Mouse (Mus musculus) c-Kit-positive CD71-negative TER-119-negative erythroid progenitor cells, embryonic 14.5 days (primary cell): ENCODE results near the gene Kctd20.
A peak's percentile ranks its signal among the peaks of the same experiment; 100 is the strongest.

Experiments used
- DNase-seq: peaks from one replicate; pipeline ENCODE4 v3.0.0-alpha.2; 2013; ENCODE audit warnings: low read depth

Gene Kctd20

DNA sequence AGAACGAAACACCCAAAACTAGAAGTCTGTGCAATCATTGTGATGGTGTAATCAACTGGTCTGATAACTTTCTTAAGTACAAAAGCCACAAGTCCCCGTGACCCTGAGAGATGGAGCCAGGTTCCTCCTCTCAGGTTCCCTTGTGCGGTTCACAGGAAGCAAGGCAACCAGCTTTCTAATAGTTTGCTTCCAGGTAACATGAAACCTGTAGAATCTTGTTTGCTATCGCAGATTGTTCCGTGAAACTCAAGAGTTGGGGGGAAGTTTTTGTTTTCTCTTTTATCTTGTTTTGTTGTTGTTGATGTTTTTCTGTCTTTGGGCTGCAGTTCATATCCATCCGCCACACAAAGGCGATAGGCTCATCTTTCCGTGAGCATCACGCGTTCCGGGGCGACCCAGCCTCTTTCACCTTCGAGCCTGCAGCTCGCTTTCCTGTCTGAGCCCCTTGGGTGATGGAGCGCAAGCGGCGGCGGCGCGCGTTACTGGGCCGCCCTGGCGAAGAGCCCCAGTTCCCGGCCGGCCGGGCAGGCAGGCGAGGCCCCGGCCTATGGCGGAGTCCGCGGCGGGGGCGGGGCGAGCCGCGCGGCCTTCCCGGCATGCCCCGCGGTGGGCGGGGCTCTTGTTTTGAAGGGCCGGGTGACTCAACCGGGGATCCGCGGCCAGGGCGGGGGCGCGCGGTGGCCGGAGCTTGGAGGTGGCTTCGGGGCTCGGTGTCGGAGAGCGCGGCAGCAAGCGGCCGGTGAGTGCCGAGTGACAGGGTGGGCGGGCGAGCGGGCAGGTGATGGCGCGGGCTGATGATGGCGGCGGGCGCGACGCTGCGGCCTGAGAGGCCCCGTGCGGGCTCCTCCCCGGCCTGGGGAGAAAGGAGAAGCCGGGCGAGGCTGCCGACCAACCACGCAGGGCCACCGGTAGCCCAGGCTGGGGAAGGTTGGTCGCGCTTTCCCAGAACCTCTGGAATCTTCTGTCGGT lies at the start of gene Kctd20:
Gene Kctd20 (plus strand): TSS at position 120 of the 969 bp plus-strand sequence.
- peak; percentile 81 for DNase-seq

DNA sequence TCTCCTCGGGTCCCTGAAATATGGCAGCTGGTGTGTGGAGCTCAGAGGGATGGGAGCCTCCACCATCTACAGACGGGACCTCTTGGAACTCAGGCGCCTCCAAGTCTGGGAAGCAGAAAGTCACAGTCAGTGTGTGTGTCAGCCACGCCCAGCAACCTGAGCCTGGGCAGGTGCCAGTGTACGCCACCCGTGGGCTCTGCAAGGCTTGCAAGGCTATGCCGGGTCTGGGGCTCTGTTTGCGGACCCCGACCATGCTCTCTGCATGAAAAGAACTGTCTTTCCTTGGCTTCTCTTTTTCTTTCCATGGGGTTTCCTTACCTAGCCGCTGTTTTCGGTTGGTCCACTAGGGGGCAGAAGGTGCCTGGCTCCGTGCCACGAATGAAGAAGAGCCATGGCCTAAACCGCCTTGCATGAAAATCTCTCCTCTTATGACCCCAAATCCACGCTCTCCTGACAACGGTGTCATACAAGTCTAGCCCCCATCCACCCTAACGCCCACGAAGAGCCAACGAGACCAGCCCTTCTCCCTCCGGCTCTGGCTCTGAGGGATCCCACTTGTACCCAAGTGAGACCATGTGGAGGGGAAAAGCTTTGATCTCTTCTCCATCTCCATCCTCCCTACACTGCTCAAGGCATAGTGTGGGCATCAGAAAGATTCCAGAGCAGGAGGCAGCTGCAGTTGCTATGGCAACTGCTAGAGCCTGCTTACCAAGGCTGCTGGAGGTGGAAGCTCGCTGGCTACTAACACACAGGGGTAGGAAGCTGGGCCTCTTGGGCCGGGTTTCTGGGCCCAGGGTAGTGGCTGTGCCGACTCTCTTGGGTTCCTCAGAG lies 47.0 kb upstream of the Kctd20 start:
- DNase-seq, result peak; percentile 63

DNA sequence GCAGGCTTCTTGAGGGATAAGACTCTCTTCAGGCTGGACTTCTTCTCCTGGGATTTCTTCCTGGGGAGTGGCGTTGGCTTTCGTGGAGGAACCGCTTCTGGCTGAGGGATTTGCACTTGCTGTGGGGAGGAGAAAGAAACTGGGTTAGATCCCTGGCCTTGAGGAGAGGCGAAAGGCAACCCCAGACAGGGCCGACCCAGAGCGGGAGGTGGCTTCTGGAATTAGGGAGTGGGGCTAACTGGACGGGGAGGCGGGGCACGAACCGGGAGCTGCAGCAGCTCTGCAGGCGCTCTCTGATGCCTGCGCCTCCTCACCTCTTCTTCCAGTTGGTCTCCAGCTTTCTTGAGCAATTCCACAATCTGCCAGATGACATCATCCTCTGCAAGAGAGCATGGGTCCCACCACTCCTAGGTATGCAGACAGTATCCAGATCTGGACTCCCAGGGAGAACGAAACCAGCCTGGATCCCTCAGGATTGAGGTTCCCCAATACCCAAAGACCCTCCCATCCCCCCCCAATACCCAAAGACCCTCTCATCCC lies 46.3 kb upstream of the Kctd20 start:
- DNase-seq, result no peak

- DNase-seq, result no peak
Measured at GRCm38 (mm10) chr17:28907959-28908358, 43.8 kb upstream of the Kctd20 start.

DNA sequence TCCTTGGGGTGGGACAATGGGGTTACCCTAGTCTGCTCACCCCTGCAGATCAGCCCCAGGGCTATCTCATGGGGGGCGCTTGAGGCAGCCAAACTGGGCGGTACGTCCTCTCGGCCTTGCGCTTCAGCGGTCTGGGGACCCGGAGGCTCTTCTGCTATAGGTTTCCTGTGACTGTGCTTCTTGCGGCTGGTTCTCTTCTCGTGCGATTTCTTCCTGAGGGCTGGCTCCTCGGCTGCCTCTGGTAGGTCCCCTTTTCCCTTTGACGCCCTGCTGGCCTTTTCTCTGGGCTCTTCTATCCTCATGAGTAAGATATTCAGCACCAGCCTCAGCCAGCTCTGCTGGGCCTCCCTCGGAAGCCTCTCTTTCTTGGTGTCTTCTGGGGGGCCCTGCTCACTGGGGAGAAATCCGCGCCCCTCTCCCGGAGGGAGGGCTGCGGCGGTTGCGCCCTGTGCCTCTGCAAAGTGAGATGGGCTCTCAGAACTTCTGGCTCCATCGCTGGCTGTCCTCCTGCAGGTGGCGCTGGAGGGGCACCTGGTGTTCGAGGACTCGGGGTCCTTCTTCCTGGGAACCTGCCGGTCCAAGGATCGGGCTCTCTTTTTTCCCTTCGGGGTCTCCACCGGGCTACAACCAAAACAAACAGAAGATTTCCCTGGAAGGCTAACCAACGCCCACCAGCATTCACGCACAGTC lies 42.4 kb upstream of the Kctd20 start:
- no peak for DNase-seq

- no peak for DNase-seq
Measured at GRCm38 (mm10) chr17:28910139-28910538, 41.6 kb upstream of the Kctd20 start.

- DNase-seq, result no peak
Measured at GRCm38 (mm10) chr17:28913200-28913599, 38.5 kb upstream of the Kctd20 start.

DNA sequence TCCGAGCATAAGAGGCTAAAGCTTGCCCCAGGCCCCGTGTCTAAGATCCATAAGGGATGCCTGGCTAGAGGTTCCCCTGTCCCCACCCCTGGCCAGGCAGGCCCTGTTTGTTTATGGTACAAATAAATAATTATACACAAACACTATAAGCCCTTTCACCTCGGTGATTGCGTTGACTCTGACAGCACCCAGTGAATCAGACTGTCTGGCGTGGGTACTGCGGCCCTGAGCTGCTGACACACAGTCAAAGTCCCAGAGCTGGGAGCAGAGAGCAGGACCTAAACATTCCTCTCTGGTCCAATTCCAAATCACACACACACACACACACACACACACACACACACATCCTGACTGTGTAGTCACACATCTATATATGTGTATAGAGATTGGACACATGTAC lies 37.8 kb upstream of the Kctd20 start:
- DNase-seq, result no peak

DNA sequence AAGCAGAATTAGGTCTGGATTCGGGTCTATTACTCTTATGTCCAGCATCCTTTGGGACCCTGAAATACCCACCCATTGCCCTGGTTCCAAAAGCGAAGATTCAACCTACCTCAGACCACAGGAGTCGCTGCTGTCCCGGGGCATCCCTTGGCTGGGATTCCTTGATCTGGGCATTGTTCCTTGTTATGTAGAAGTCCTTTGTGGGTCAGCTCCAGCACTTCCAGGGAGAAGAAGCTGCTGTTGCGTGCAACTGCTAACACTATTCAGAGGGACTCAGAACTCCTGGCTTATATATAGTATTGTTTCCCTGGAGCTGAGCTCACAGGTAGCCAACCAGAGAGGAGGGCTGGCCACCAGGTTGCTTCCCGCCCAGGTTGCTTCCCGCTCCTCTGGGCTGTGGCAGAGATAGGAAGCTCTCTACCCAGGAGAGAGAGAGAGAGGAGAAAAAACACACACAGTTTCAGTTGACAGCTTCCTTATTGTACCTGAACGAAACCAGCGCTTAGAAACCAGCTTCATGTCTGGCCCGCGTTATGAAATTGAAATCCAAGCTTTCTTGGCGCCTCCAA lies 36.6 kb upstream of the Kctd20 start, which contains the start of gene 4930539E08Rik:
Gene 4930539E08Rik (minus strand): TSS at position 265 of the 569 bp plus-strand sequence.
- no peak for DNase-seq

- DNase-seq, result no peak
Measured at GRCm38 (mm10) chr17:28916520-28916919, 35.2 kb upstream of the Kctd20 start.

DNA sequence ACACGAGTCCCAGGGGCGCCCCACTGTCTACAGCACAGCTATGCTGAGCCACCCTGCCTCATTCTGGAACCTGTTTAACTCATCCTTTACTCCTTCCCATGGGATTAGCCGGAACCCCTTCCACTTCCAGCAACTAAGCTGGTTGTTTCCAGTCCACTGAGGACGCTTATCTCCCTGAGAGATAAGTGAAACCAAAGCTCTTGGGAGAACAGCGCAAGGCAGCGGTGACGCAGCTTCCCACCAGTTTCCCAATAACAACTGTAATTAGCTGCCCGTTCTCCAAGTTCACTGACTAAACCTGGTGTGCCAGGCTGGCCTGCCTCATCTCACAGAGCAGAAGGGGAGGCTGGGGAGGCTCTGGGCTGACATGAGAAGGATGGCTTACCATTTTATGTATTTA lies 30.7 kb upstream of the Kctd20 start:
- DNase-seq, result no peak

DNA sequence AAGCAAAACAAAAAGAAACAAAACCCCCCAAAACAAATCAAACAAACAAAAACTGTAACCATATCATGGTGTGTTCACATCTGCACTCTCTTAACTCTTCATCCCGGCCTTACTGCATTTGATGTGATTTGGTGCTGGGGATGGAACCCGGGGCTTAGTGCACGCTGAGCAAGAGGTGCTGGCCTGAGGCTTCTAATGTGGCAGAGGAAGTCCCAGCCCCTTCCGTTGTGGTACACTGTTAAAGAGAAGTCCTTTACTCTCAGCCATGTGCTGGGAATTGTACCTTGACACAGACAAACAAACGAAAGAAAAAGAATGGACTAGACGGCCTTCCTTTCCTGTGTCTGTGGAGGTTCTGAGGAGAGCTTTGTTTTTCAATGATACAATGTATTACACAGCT lies 29.7 kb upstream of the Kctd20 start:
- DNase-seq, result no peak

DNA sequence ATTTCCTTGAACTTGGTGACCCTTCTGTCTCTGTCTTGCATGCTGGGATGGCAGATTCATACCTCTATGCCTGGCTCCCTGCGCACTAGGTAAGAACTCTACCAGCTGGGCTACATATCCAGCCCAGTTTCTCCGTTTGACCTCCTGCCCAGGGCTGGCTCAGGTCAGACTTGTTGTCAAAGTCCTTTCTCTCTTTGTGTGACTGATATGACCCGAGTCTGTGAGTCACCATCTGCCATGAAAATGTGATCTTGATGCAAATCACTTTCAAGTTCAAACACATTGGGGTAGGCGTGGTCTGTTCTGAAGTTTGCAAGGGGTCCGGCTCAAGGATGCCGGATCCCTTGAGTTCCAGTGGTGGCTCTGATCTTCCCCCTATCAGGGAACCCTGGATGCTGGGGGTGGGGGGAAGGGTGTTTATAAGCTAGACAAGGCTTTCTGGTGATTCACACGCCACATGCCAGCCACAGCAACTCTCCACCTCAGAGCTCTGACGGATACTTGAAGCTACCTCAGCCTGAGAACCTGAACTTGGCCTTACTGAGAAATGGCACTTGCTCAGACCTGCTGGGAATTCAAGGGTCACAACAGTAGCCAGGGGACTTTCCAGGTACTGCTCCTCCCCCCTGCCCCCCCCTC lies 26.7 kb upstream of the Kctd20 start:
- no peak for DNase-seq

- peak; percentile 60 for DNase-seq
Measured at GRCm38 (mm10) chr17:28926380-28926779, 25.4 kb upstream of the Kctd20 start.

GRCm38 (mm10) chr17:28926866-28927635 lies 24.7 kb upstream of the Kctd20 start:
- DNase-seq, result no peak

DNA sequence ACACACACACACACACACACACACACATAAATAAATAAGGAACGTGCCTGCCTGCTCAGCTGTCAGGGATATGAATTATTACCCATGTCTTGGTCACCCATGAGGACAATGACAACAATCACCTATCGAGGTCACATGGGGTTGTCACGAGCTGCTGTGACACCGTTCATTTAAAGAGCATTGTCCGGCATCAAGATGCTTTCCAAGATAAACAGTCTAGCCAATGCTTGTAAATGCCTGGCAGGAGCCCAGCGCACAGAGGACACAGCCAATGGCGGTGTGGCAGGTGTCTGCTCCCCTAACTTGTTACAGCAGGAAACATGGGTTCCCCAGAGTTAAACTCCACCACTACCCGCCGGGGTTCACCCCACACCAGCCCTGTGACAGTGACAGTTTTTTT lies 23.7 kb upstream of the Kctd20 start:
- DNase-seq, result no peak

DNA sequence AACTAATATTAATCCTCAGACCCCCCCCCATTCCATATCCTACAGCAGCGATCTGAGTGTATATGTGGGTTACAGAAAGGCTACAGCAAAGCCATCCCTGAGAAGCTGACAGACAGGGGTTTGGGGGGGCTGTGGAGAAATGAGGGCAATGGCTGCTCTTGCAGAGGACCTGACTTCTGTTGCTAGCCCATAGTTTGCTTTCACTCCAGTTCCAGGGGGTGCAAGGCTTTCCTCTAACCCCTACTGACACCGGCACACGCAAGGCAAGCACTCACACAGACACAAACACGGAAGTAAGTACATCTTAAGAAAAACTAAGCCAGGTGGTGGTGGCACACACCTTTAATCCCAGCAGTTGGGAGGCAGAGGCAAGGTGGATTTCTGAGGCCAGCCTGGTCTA lies 22.4 kb upstream of the Kctd20 start:
- no peak for DNase-seq

DNA sequence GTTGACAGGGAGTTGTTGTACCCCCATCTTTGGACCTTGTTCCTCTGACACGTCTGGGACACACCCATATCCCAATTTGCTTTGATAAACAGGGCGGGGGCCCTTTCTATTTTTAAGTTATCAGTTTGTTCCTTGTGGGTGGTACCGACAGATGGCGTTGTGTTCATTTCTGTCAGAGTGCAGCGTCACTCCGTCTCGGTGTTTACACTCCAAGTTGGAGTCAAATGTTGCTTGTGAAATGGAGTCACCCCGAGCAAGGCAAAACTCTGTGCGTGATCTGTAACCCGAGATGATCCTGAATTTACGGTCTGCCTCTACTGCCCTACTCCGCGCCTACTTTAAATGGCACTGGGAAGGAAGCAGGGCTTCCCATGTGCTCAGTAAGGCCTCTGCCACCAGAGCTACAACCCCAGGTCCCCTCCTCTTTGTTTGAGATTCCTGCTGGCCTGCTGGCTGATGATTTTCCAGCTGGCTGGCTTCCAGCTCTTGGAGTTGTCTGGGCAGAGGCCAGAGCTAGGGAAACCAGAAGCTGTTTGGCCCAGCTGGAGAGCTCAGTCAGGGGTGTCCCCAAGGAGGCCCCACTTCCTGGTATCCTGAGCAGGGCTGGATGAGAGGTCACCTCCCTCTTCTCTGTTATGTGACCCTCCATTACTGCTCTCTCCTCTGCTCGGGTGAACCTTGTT lies 21.2 kb upstream of the Kctd20 start:
- no peak for DNase-seq

DNA sequence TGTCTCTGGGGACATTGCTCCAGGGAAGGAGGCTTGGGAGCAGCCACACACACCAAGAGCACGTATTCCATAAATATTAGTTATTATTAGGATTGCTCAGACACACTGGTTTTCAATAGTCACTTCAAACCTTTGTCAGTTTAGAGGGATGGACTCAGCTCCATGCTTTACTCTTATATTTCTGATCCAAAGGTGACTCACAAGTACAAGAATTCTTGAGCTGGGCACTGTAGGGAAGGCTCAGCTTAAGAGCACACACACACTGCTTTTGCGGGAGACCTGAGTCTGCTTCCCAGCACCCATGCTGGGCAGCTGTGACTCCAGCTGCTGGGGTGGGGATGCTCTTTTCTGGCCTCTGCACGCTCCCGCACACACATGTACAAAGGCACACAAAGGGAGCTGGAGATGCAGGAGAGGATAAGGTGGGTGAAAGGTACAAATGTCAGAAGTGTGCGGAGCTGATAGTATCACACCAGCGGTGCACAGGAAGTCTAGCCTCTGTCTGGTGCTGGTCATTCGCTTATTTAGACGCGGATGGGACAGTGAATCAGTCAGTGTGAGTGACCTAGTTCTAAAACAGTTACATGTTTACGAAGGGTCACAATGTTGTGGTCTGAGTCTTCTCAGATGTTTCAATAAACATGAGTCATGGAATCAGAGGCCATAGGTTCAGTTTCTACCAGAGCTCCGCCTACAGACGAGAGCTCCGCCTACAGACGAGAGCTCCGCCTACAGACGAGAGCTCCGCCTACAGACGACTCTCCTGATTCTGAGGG lies 20.1 kb upstream of the Kctd20 start:
- no peak for DNase-seq
